Mouse (Mus musculus): Measurements from ENCODE around the gene Gstt2.

DNA sequence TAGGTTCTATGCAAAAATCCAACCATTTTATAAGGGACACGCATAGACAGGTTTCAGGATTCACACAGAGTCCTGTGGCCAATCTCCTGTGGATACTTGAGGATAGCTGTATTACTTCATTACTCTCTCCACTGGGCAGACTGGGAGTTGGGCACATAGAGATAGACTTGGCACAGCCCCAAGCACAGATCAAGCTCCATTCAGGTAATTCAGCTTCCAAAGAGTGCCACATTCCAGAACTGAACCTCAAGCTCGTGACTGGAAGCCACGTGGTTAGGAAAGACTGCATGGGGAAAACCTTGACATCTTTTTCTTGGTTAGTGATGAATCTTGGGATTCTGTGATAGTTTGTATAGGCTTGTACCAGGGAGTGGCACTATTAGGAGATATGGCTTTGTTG is 41.6 kb upstream of the Gstt2 start:
- TF ChIP-seq CTCF (conservative IDR thresholded peaks at IDR 0.05; ENCODE audit: low read length) (no peak), NANOG (IDR thresholded peaks at IDR 0.05; ENCODE audit: borderline replicate concordance, low read length) (no peak)
